Mouse (Mus musculus) stomach, postnatal 0 days (tissue): Measurements from ENCODE around the gene Pdpn. TPM values are rescaled to one million over a fixed set of nuclear protein-coding genes. Genes with fewer than 3 reads are reported as not detected.

ENCODE experiments used
- ATAC-seq: fragments of 200-750 bp; cut with Nextera tagmentation; 2 replicates; pipeline ENCODE4 v1.8.0; 2017; ENCODE audit not compliant: low FRiP score, low TSS enrichment
- DNase-seq: peaks from one replicate; pipeline ENCODE4 v3.0.0-alpha.2; 2016; ENCODE audit warnings: low spot score
- H3K27ac ChIP-seq: fragments of 300-500 bp; sonication (generic); replicated peaks from 2 replicates; pipeline ENCODE4 v1.5.1; 2014; ENCODE audit warnings: mild to moderate bottlenecking, control low read depth
- H3K27me3 ChIP-seq: fragments of 300-500 bp; sonication (generic); 2 replicates; pipeline ENCODE4 v1.6.1; 2014; ENCODE audit warnings: low read length; ENCODE audit not compliant: control insufficient read depth, insufficient read depth
- H3K36me3 ChIP-seq: fragments of 300-500 bp; sonication (generic); 2 replicates; pipeline ENCODE4 v1.6.1; 2014; ENCODE audit warnings: low read length, mixed read lengths; ENCODE audit not compliant: control insufficient read depth, insufficient read depth
- H3K4me1 ChIP-seq: fragments of 300-500 bp; sonication (generic); replicated peaks from 2 replicates; pipeline ENCODE4 v1.6.1; 2014; ENCODE audit warnings: antibody characterized with exemption; ENCODE audit not compliant: control insufficient read depth, insufficient read depth
- H3K4me2 ChIP-seq: fragments of 300-500 bp; sonication (generic); replicated peaks from 2 replicates; pipeline ENCODE4 v1.6.1; 2014; ENCODE audit warnings: low read depth, mild to moderate bottlenecking, control low read depth, moderate library complexity
- H3K4me3 ChIP-seq: fragments of 300-500 bp; sonication (generic); 2 replicates; pipeline ENCODE4 v1.5.1; 2014; ENCODE audit warnings: low read depth, low read length, control low read depth
- H3K9ac ChIP-seq: fragments of 300-500 bp; sonication (generic); 2 replicates; pipeline ENCODE4 v1.6.1; 2014; ENCODE audit warnings: mild to moderate bottlenecking, low read length, control low read depth, mixed read lengths
- H3K9me3 ChIP-seq: fragments of 300-500 bp; sonication (generic); 2 replicates; pipeline ENCODE4 v1.6.1; 2016; ENCODE audit warnings: low read length; ENCODE audit not compliant: control insufficient read depth
- CTCF ChIP-seq: IDR thresholded peaks from 2 replicates; pipeline ENCODE4 v1.5.1; 2016; ENCODE audit warnings: antibody characterized with exemption, low read depth, mild to moderate bottlenecking, moderate library complexity
- EP300 ChIP-seq: optimal IDR thresholded peaks from 2 replicates; pipeline ENCODE3; 2016; ENCODE audit warnings: antibody characterized with exemption
- WGBS: fragments of 180-500 bp; shearing (Covaris S2); extraction: QIAGEN DNeasy Blood & Tissue Kit; methylation state at CpG from one replicate; pipeline ENCODE4 v1.1.7; 2014; 5-methylcytosine and 5-hydroxymethylcytosine counted together
- polyA plus RNA-seq: library from polyadenylated mRNA; unstranded; fragments of >200 nt; fragmentation: Nextera tagmentation; extraction: Ambion mirVana; gene quantifications from 2 replicates; pipeline ENCODE4 v1.2.1, GENCODE M21; 2015

Pdpn gene
- polyA plus RNA-seq, 1 experiment from 2014 or later = 36.0 TPM

DNA sequence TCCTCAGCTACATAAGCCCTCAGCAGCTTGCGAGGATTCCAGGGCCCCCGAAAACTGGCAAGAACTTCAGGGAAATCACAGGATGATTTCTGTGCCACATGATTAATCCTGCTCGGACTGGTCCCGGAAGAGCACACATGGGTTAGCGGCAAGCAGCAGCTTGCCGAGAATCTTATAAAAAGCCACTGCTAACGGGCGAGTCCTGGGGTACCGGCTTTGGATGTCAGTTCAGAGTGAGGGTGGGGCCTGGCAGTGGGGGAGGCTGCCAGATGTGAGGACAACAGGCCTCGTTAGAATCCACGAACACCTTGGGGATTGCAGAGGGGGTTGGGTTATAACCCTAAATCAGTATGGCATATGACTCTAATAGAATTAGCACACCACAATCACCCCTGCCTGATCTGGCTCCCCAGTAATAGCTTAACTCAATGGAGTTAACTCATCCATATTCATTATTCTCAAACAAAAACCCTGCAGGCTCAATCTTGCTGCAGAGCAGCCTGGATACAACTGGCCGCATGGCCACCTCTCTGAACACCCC, 2.3 kb downstream of the Pdpn start:
- DNase-seq (no peak), ATAC-seq (no peak; the same call in 1 of the 2 replicates)
- Histone ChIP-seq H3K27me3 (no peaks in the 10 kb centered on the region), H3K9me3 (no peaks in the 10 kb centered on the region), H3K9ac (no peak overlapping the region), H3K4me3 (peak overlapping the region; percentile 6; the same call in 1 of the 2 replicates), H3K36me3 (no peaks in the 10 kb centered on the region), H3K27ac (peak overlapping the region; percentile 83), H3K4me1 (0 out of 2 replicates have a peak, but pooled peaks cover 2% of the 10 kb centered on the region), H3K4me2 (peak overlapping the region; percentile 38)
- no peak for TF ChIP-seq CTCF
- no peak for TF ChIP-seq EP300
- 17% methylated on average over 12 of the region's 12 CpGs for WGBS

DNA sequence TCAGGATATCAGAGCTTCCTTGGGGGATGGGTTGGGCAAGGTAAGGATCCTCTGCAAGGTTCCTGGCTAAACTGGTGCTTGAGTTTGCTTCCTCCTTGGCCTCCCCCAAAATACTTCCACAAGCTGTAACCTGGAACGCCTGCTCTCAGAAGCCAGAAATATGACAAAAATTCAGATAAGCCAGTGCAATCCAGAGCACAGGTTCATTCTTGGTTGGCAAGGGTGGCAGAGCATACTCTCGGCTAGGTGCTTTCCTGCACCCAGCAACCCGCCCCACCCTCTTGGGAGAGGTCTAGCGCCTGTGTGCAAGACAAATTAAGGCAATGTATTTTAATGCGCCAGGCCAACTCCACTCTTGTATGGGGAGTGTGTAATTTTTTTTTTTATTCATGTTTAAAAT, 3.2 kb downstream of the Pdpn start:
- WGBS = 56% methylated on average over 5 of the region's 5 CpGs
- TF ChIP-seq EP300 = no peak
- no peak for TF ChIP-seq CTCF
- H3K9me3 ChIP-seq = no peaks in the 10 kb centered on the region
- H3K4me2 ChIP-seq = no peak overlapping the region
- no peak for DNase-seq
- H3K9ac ChIP-seq = no peak overlapping the region
- 0 out of 2 replicates have a peak, but pooled peaks have one; percentile 21 for ATAC-seq
- H3K36me3 ChIP-seq = no peaks in the 10 kb centered on the region
- H3K4me1 ChIP-seq = 0 out of 2 replicates have a peak, but pooled peaks cover 2% of the 10 kb centered on the region
- no peak overlapping the region for H3K4me3 ChIP-seq
- no peaks in the 10 kb centered on the region for H3K27me3 ChIP-seq
- peak overlapping the region; percentile 87 for H3K27ac ChIP-seq

DNA sequence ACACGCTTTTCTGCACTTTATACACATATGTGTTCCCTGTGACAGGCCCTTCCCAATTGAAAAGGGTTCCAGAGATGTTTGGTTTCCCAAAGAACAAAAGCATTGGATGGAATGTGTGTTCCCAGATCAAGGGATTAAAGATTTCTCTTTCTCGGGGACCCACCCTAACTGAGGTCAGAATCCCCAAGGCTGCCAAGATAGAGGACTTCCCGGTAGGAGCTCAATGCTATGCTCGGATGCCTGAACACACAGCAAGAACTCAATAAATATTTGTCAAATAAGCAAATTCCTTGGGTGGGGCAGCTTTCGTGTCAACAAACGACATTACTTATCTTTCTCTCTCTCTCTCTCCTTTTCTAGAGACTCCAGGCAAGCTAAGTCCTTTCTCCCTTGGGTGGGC, 5.0 kb downstream of the Pdpn start:
- H3K27me3 ChIP-seq = no peaks in the 10 kb centered on the region
- H3K9ac ChIP-seq = no peak overlapping the region
- ATAC-seq (peak; percentile 61; the same call in 1 of the 2 replicates), DNase-seq (no peak)
- 0 out of 2 replicates have a peak, but pooled peaks cover 2% of the 10 kb centered on the region for H3K4me1 ChIP-seq
- peak overlapping the region; percentile 87 for H3K27ac ChIP-seq
- no peaks in the 10 kb centered on the region for H3K36me3 ChIP-seq
- no peak overlapping the region for H3K4me2 ChIP-seq
- TF ChIP-seq CTCF = no peak
- H3K9me3 ChIP-seq = no peaks in the 10 kb centered on the region
- 37% methylated on average over 6 of the region's 6 CpGs for WGBS
- H3K4me3 ChIP-seq = no peak overlapping the region

DNA sequence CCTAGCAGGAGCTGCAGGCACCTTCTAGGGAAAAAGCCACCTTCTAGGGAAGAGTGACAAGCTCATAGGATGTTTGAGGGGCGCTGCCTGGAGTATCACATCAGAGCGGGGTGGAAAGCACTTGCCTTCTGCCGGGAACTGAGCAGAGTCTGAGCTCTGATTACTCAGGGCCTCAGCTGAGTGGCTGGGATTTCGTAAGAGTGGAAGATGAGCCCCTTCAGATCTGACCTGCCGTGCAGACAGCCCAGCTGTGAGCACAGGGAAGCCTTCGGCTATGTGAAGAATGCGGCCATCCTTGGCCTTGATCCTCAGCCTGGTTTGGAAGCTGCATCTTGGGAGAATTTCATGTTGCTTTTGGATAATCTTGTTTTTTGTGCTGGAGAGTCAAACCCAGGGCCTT, 10.5 kb downstream of the Pdpn start:
- WGBS = 36% methylated on average over 7 of the region's 7 CpGs
- Histone ChIP-seq H3K4me2 (peak overlapping the region; percentile 14; the same call in 1 of the 2 replicates), H3K27me3 (no peaks in the 10 kb centered on the region), H3K9ac (no peak overlapping the region; the same call in 1 of the 2 replicates), H3K36me3 (no peaks in the 10 kb centered on the region), H3K9me3 (no peaks in the 10 kb centered on the region), H3K27ac (peak overlapping the region; percentile 63), H3K4me1 (no peaks in the 10 kb centered on the region), H3K4me3 (no peak overlapping the region)
- peak; percentile 19 for DNase-seq
- no peak for TF ChIP-seq CTCF
- TF ChIP-seq EP300 = no peak
- peak; percentile 57; the same call in 1 of the 2 replicates for ATAC-seq

DNA sequence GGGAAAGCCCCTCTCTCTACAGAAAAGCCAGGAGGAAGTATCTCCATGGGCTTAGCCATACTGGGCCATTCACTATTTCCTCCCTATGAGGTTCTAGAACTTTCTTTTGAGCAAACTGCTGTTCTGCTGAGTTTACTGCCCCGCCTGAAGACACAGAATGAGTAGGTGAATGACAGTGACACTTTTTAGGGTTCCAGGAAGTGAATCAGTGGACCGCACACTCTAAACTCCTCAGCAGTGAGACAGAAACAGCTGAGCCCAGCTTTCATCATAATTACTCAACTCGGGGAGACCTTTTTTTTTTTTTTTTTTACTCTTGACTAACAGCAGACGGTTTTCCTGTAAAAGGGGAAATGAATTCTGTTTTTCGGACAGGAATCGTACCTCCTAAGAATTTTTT, 10.9 kb downstream of the Pdpn start:
- H3K36me3 ChIP-seq = no peaks in the 10 kb centered on the region
- no peaks in the 10 kb centered on the region for H3K9me3 ChIP-seq
- H3K9ac ChIP-seq = no peak overlapping the region
- no peaks in the 10 kb centered on the region for H3K4me1 ChIP-seq
- TF ChIP-seq EP300 (no peak), CTCF (no peak)
- ATAC-seq (no peak), DNase-seq (no peak)
- H3K4me2 ChIP-seq = no peak overlapping the region
- 37% methylated on average over 6 of the region's 6 CpGs for WGBS
- no peaks in the 10 kb centered on the region for H3K27me3 ChIP-seq
- H3K4me3 ChIP-seq = no peak overlapping the region
- peak overlapping the region; percentile 63 for H3K27ac ChIP-seq

DNA sequence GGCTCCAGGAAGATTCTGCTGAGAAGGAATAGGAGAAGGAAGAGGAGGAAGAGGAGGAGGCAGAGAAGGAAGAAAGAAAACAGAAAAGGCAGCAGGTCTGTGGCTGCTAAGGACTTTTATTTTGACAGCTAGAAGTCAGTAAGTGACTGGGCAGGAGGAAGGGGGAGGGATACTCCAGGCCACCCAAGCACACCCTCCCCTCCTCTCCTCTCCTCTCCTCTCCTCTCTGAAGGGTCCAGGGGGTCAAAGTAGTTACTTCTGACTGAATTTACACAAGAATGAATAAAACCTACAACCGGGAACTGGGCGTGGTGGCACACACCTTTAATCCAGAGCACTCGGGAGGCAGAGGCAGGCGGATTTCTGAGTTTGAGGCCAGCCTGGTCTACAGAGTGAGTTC, 12.3 kb downstream of the Pdpn start:
- WGBS = 67% methylated on average over 4 of the region's 4 CpGs
- Histone ChIP-seq H3K27me3 (no peaks in the 10 kb centered on the region), H3K4me3 (no peak overlapping the region), H3K9me3 (no peaks in the 10 kb centered on the region), H3K27ac (no peak overlapping the region), H3K4me2 (no peak overlapping the region), H3K4me1 (no peaks in the 10 kb centered on the region), H3K36me3 (no peaks in the 10 kb centered on the region), H3K9ac (no peak overlapping the region)
- no peak for DNase-seq
- ATAC-seq = no peak
- TF ChIP-seq EP300 (no peak), CTCF (no peak)
